Mouse (Mus musculus) adrenal gland, adult 18-20 months (tissue): Measurements from ENCODE around the gene Ncaph2. TPM values are rescaled to one million over a fixed set of nuclear protein-coding genes. Genes with fewer than 3 reads are reported as not detected.

ENCODE experiments used
- DNase-seq, 2 experiments: peaks; one replicate each; pipeline ENCODE4 v3.0.0; 2021 to 2022; ENCODE audit warnings: low spot score in 2 of 2
- microRNA-seq, 2 experiments: library from miRNA; unstranded; fragments of <30 nt; microRNA quantifications; one replicate each; pipeline ENCODE4 v1.2.0; 2021; ENCODE audit warnings: borderline number of aligned reads in 2 of 2
- total RNA-seq, 2 experiments: library from RNA; stranded (reverse); gene quantifications; 1 replicate in 1 of 2; 2 replicates in 1 of 2; pipeline ENCODE4 v1.2.3; 2021

Ncaph2 gene
- total RNA-seq, 2 experiments from 2014 or later = 67.7 to 69.6 TPM

GRCm38 (mm10) chr15:89377362-89377761 is 21.8 kb downstream of the Ncaph2 start:
- no peak for DNase-seq

- DNase-seq = no peak
Observed at GRCm38 (mm10) chr15:89377938-89378828, 22.7 kb downstream of the Ncaph2 start.

GRCm38 (mm10) chr15:89378831-89379401 is 23.4 kb downstream of the Ncaph2 start, which contains the start of gene Odf3b:
TSS of gene Odf3b (minus strand) at chr15:89379282.
- DNase-seq = no peak

DNA sequence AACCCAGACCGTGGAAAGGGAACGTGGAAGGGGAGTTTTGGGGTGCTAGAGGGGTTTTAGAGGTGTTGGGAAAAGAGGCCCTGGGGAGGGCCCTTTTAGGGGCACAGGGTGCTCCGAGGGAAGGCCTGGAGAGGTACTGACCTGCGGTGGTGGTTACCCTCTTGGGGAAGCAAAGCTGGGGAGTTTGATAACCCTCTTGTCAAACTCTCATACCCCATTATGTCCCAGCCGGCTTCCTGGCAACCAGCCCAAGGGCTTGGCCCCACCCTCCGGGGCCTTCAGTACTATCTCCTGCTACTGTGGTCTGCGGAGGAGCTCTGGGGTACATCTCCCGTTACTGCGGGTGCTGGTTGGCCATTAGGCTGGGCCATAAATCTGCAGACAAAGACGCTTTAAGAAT is 23.9 kb downstream of the Ncaph2 start:
- no peak for DNase-seq

DNA sequence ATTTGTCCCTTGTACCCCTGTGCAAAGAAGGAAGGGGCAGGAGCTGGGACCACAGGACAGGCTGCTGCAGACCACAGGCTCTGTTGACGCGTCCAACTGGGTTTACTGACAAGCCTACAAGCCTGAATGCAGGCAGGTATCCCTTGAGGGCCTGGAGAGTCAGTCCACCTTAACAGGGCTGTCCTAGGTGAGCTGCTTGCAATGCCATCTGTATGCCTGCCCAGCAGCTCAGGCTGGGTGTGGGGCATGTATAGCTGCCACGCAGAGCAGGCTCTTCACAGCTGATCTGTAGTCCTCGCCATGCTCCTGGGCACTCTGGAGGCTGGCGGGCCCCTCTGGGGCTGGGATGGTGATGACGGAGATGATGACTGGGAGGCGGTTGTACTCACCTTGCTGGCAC is 29.1 kb downstream of the Ncaph2 start, which contains the start of gene Klhdc7b:
Gene Klhdc7b, plus strand, starts transcription at position 301 of the 400 bp plus-strand sequence.
- no peak for DNase-seq

- peak in 1 of 2 experiments; percentile 7 for DNase-seq
Observed at GRCm38 (mm10) chr15:89387127-89387526, 31.6 kb downstream of the Ncaph2 start.

- no peak for DNase-seq
Observed at GRCm38 (mm10) chr15:89390081-89390480, 34.6 kb downstream of the Ncaph2 start.

GRCm38 (mm10) chr15:89396883-89397282 is 41.4 kb downstream of the Ncaph2 start:
- DNase-seq = no peak

DNA sequence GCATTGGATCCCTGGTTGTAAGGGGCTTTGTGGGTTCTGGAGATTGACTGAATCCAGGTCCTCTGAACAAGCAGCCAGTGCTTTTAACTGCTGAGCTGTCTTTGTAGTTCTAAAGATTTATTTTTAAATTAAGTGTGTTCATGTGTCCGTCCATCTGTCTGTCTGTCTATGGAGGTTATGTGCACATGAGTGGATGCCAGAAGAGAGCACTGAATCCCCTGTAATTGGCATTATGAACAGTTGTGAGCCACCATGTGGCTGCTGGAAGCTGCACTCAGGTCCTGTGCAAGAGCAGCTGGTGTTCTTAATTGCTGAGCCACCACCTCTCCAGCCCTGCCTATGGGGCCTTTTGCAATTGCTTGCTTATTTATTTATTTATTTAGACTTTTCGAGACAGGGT is 42.6 kb downstream of the Ncaph2 start:
- no peak for DNase-seq

GRCm38 (mm10) chr15:89399716-89400115 is 44.2 kb downstream of the Ncaph2 start:
- peak in 1 of 2 experiments; percentile 4 for DNase-seq

DNA sequence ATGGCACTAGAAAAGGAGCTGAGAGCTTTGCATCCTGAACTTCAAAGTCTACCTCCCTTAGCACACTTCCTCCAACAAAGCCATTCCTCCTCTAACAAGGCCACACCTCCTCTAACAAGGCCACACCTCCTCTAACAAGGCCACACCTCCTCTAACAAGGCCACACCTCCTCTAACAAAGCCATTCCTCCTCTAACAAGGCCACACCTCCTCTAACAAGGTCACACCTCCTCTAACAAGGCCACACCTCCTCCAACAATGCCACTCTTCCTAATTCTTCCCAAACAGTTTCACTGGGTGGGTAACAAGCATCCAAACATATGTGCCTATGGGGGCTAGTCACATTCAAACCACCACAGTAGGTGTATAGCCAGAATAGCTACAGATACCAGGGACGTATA is 47.0 kb downstream of the Ncaph2 start:
- DNase-seq = no peak

DNA sequence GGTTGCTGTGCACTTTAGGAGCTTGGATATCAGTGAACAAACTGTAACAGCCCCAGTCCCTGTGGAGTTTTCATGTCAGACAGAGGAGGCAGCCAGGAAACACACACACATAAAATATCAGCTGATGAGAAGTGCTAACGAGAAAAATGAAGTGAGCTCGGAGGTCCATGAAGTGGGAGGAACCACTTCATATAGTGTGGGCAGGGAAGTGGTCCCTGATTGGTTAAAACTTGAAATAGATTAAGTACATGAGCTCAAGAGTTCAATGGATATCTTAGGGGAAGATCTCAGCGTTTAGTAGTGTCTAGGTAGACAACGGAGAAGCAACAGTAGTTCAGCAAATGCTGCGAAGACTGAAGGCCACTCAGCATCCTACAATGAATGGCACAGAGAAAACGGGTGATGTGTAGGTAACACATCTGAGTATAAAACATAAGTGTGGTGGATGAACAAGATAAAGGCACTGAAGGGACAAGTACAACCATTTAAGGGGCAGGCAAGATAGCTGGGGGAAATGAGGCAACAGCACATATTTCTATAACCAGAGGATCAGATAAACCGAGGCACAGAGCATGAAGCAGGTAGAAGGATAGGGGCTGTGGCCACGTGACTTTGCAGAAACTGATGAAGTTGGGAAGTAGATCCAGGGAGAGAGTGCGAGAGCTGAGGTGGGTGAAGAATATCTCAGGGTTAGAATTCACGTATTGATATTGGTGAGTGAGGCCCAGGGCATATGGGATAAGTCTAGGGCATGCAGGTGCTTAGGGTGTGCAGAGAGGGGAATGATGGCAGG is 49.5 kb downstream of the Ncaph2 start:
- DNase-seq = no peak

DNA sequence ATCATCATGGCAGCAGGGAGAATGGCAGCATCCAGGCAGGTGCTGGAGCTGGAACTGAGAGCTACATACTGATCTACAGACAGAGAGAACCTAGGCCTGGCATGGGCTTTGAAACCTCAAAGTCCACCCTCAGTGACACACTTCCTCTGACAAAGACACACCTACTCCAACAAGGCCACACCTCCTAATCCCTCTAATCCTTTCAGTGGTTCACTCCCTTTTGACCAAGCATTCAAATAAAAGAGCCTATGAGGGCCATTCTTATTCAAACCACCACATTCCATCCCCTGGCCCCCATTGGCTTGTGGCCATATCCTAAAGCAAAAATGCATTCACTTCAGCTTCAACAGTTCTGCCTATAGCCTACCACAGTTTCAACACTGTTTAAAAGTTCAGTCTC is 51.2 kb downstream of the Ncaph2 start:
- no peak for DNase-seq

DNA sequence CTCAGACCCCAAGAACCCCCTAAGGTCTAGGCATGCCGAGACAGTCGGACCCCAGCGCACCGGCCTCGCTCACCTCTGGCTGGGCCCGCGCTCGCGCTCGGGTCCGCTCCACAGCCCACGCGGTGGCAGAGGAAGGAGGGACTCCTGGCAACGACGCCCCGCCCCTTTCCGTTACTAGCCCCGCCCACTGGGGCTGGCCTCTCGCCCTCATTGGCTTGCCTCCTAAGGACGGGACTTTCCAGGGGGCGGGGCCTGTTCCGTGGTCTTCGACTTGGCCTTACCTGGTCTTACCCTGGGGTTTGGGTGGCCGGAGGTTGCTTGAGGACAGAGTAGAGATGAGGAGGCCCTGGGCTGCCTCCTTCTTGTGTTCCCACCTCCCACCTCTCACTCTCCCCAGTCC is 54.6 kb downstream of the Ncaph2 start, which contains the start of gene Syce3:
Gene Syce3, minus strand, starts transcription at position 386 of the 400 bp plus-strand sequence.
- DNase-seq = no peak

- no peak for DNase-seq
Observed at GRCm38 (mm10) chr15:89415282-89415681, 59.8 kb downstream of the Ncaph2 start.

- DNase-seq = no peak
Observed at GRCm38 (mm10) chr15:89421938-89422337, 66.4 kb downstream of the Ncaph2 start.

Small RNAs within 50 kb of the gene (microRNA-seq; reads per million reads assigned to microRNA genes)
- 0.95 to 1.8 reads per million in 2 experiments for gene Mir6959

Other genes starting within 250 kb of the Ncaph2 start
- 10 to 100 TPM; 10.8 to 13.0 TPM for gene Tubgcp6, start 232.6 kb upstream of the Ncaph2 start, total RNA-seq
- gene Hdac10, start 227.0 kb upstream of the Ncaph2 start, total RNA-seq = 10 to 100 TPM; 11.4 to 12.4 TPM
- gene Mapk12, start 215.0 kb upstream of the Ncaph2 start, total RNA-seq = 1 to 10 TPM; 8.4 to 9.6 TPM
- 1 to 10 TPM; 3.7 to 3.8 TPM for gene Mapk11, start 206.1 kb upstream of the Ncaph2 start, total RNA-seq
- gene Plxnb2, start 174.9 kb upstream of the Ncaph2 start, total RNA-seq = 100 to 1,000 TPM in 1 of 2 experiments, 10 to 100 TPM in 1; 84.0 to 113 TPM
- gene Dennd6b, start 159.2 kb upstream of the Ncaph2 start, total RNA-seq = 1 to 10 TPM; 5.2 to 5.4 TPM
- gene Ppp6r2, start 144.2 kb upstream of the Ncaph2 start, total RNA-seq = 10 to 100 TPM; 46.6 to 48.3 TPM
- 10 to 100 TPM; 71.9 to 89.4 TPM for gene Sbf1, start 40.4 kb upstream of the Ncaph2 start, total RNA-seq
- gene Adm2, start 33.0 kb upstream of the Ncaph2 start, total RNA-seq = not detected
- 1 to 10 TPM in 1 of 2 experiments, not detected in 1; 4.2 TPM for gene Miox, start 21.3 kb upstream of the Ncaph2 start, total RNA-seq
- gene Lmf2, start 60 bp upstream of the Ncaph2 start, total RNA-seq = 10 to 100 TPM; 34.4 to 40.0 TPM
- gene Sco2, start 18.1 kb downstream of the Ncaph2 start, total RNA-seq = 10 to 100 TPM; 31.9 to 33.3 TPM
- gene Tymp, start 21.3 kb downstream of the Ncaph2 start, total RNA-seq = under 1 TPM; 0.33 to 0.38 TPM
- under 1 TPM; 0.58 to 0.73 TPM for gene Odf3b, start 23.6 kb downstream of the Ncaph2 start, total RNA-seq
- gene Klhdc7b, start 29.2 kb downstream of the Ncaph2 start, total RNA-seq = not detected
- gene Syce3, start 54.8 kb downstream of the Ncaph2 start, total RNA-seq = not detected
- gene Cpt1b, start 70.1 kb downstream of the Ncaph2 start, total RNA-seq = 100 to 1,000 TPM; 115 to 251 TPM
- gene C730034F03Rik, start 73.9 kb downstream of the Ncaph2 start, total RNA-seq = 1 to 10 TPM; 1.0 to 1.6 TPM
- 1 to 10 TPM; 1.5 to 2.7 TPM for gene Gm44502, start 74.0 kb downstream of the Ncaph2 start, total RNA-seq
- gene Chkb, start 74.2 kb downstream of the Ncaph2 start, total RNA-seq = 10 to 100 TPM; 60.5 to 88.0 TPM
- gene Mapk8ip2, start 98.2 kb downstream of the Ncaph2 start, total RNA-seq = 10 to 100 TPM in 1 of 2 experiments, 1 to 10 TPM in 1; 8.1 to 10.9 TPM
- gene Arsa, start 121.7 kb downstream of the Ncaph2 start, total RNA-seq = 10 to 100 TPM; 18.2 to 26.5 TPM
- 10 to 100 TPM; 28.8 to 32.5 TPM for gene Shank3, start 143.9 kb downstream of the Ncaph2 start, total RNA-seq
- not detected for gene Acr, start 212.6 kb downstream of the Ncaph2 start, total RNA-seq
- gene Rabl2, start 236.2 kb downstream of the Ncaph2 start, total RNA-seq = 1 to 10 TPM; 9.2 to 9.9 TPM